In the genomic region with DNA sequence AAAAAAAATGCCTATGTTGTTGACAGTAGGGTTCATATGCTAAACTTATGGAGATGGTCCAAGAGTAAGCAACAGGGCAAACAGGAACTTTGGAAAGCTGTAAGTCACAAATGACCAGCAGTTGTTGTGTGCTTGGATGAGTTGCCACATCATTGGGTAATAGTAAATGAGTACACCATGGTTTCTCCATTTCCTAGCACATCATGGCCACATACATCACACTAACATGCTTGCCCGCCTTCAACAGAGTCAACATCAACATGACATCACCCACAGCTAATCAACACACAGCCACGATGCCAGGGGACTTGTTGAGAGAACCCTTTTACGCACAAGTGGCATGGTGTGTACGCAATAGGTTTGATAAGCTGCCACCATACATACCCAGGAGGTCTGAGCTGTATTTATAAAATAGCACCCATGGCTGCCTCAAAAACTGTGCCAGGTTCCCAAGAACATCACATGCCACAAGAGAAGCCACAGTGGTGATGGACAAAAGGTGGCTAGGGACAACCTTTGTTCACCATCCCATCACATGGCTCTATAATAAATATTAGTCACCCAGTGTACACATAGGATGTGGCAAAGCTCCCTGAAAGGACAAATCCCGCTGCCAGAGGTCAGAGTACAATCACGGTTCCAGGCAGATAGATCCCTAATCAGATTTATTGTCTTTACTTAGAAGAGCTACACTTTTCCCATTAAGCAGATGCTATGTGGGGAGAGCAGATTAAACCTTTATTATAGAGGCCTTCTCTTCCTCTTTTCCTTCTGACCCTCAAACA, we compare ENCODE assay signal across 22 mouse cellular contexts.
DNase-seq lines count a peak whose midpoint lies in the region; ATAC-seq and TF ChIP-seq lines count a peak whose summit lies in the region.
"Had no signal": no experiment of that assay in that cellular context is flagged by ENCODE, and none has a peak within 500 bp of the region (broad histone marks: within the 10 kb centered on the region; RNA-seq: fewer than 3 reads in every experiment).

No protein-coding gene starts in this region.

- no peaks in the 10 kb centered on the region for H3K27me3 ChIP-seq in liver, adult 2 months (ENCODE audit: control insufficient read depth, insufficient read depth, low read length)
- no peaks in the 10 kb centered on the region for H3K27me3 ChIP-seq in intestine, postnatal 0 days (replicated peaks; ENCODE audit: control insufficient read depth, insufficient read depth, low read length)
- H3K27me3 ChIP-seq in liver, embryonic 14.5 days (ENCODE audit: control insufficient read depth, insufficient read depth, low read length), result no peaks in the 10 kb centered on the region
- H3K27me3 ChIP-seq in small intestine, adult 2 months (ENCODE audit: control insufficient read depth, insufficient read depth, low read length), result no peaks in the 10 kb centered on the region
- H3K27me3 ChIP-seq: CH12.LX; embryonic facial prominence, embryonic 12.5 days; forebrain, embryonic 15.5 days; hindbrain, embryonic 12.5 days; Patski had no signal

- no peak for TF ChIP-seq POLR2A in liver, adult 2 months (IDR thresholded peaks at IDR 0.05; ENCODE audit: extremely low read depth, insufficient read depth, low read length)
- no peak for TF ChIP-seq POLR2A in small intestine, adult 2 months (IDR thresholded peaks at IDR 0.05; ENCODE audit: low read depth, low read length)

- H3K9ac ChIP-seq in liver, adult 2 months (ENCODE audit: low read depth, low read length), result 0 out of 2 replicates have a peak overlapping the region, but pooled peaks have one; percentile 14
- H3K9ac ChIP-seq in intestine, postnatal 0 days (ENCODE audit: low read depth, low read length), result no peak overlapping the region
- no peak overlapping the region for H3K9ac ChIP-seq in liver, embryonic 14.5 days (replicated peaks)
- H3K9ac ChIP-seq: embryonic facial prominence, embryonic 12.5 days; forebrain, embryonic 15.5 days; hindbrain, embryonic 12.5 days had no signal

- H3K79me2 ChIP-seq in liver, adult 2 months (ENCODE audit: control insufficient read depth, insufficient read depth, low read length), result no peaks in the 10 kb centered on the region

- H3K27ac ChIP-seq in liver, adult 2 months (replicated peaks; ENCODE audit: insufficient read depth, low read depth, low read length), result peak overlapping the region; percentile 99
- H3K27ac ChIP-seq in intestine, postnatal 0 days (ENCODE audit: low read depth, low read length), result peak overlapping the region; percentile 54; the same call in 1 of the 2 replicates
- no peak overlapping the region for H3K27ac ChIP-seq in liver, embryonic 14.5 days
- H3K27ac ChIP-seq in small intestine, adult 2 months (ENCODE audit: insufficient read depth, low read depth, low read length), result peak overlapping the region; percentile 29; the same call in 1 of the 2 replicates
- H3K27ac ChIP-seq: embryonic facial prominence, embryonic 12.5 days; forebrain, embryonic 15.5 days; heart, embryonic 10.5 days; hindbrain, embryonic 12.5 days had no signal

- TF ChIP-seq CTCF in liver, adult 2 months (IDR thresholded peaks at IDR 0.05; ENCODE audit: low read depth, low read length), result no peak
- no peak for TF ChIP-seq CTCF in intestine, postnatal 0 days (IDR thresholded peaks at IDR 0.05; ENCODE audit: low read depth)
- TF ChIP-seq CTCF in liver, embryonic 14.5 days (IDR thresholded peaks at IDR 0.05; ENCODE audit: low read depth), result no peak
- no peak for TF ChIP-seq CTCF in small intestine, adult 2 months (IDR thresholded peaks at IDR 0.05; ENCODE audit: extremely low read depth, insufficient read length, insufficient replicate concordance, low read depth, low read length)

- TF ChIP-seq EP300 in liver, embryonic 14.5 days (IDR thresholded peaks at IDR 0.05; ENCODE audit: low read depth), result no peak

- DNase-seq in liver, adult 2 months (ENCODE audit: extremely low read depth, low read depth, low spot score), result peak; percentile 99
- DNase-seq in liver, result no peak
- DNase-seq in liver, embryonic 14.5 days (ENCODE audit: low read depth in 3 of 3, low spot score in 3 of 3), result peak in 1 of 3 experiments; percentile 10
- no peak for DNase-seq in cerebellum, postnatal 36 days
- no peak for DNase-seq in embryo, embryonic 11 days
- DNase-seq: adrenal gland, adult 8-10 months; adrenal gland, postnatal 36 days; cerebellum, adult 2 months; cerebellum, postnatal 10 days; gastrocnemius, postnatal 36 days; heart, adult 18-20 months; heart, postnatal 10 days; heart, postnatal 4 days had no signal

- no peak overlapping the region for H3K4me2 ChIP-seq in intestine, postnatal 0 days (replicated peaks; ENCODE audit: low read depth)
- no peak overlapping the region for H3K4me2 ChIP-seq in liver, embryonic 14.5 days (ENCODE audit: low read depth)
- H3K4me2 ChIP-seq: embryonic facial prominence, embryonic 12.5 days; forebrain, embryonic 15.5 days; hindbrain, embryonic 12.5 days had no signal

- H3K4me1 ChIP-seq in liver, adult 2 months (ENCODE audit: control insufficient read depth, insufficient read depth, low read length), result peaks cover 13% of the 10 kb centered on the region; the same call in 1 of the 2 replicates
- no peaks in the 10 kb centered on the region; the same call in 1 of the 2 replicates for H3K4me1 ChIP-seq in intestine, postnatal 0 days (replicated peaks; ENCODE audit: control insufficient read depth, insufficient read depth, low read length)
- H3K4me1 ChIP-seq in liver, embryonic 14.5 days (replicated peaks; ENCODE audit: control insufficient read depth in 2 of 2, insufficient read depth in 2 of 2, low read length in 1 of 2), result peaks cover 0 to 3% of the 10 kb centered on the region in 2 experiments; a peak in 1 of 4 replicates
- peaks cover 6% of the 10 kb centered on the region; the same call in 1 of the 2 replicates for H3K4me1 ChIP-seq in small intestine, adult 2 months (ENCODE audit: control insufficient read depth, insufficient read depth, insufficient read length, low read length)
- H3K4me1 ChIP-seq: embryonic facial prominence, embryonic 12.5 days; forebrain, embryonic 15.5 days; heart, embryonic 10.5 days; hindbrain, embryonic 12.5 days had no signal

- H3K4me3 ChIP-seq in liver, adult 2 months (ENCODE audit: insufficient read depth, low read depth, low read length), result no peak overlapping the region
- no peak overlapping the region for H3K4me3 ChIP-seq in intestine, postnatal 0 days (ENCODE audit: low read depth, low read length)
- no peak overlapping the region for H3K4me3 ChIP-seq in liver, embryonic 14.5 days (ENCODE audit: insufficient read depth in 1 of 2, low read depth in 2 of 2, low read length in 2 of 2)
- no peak overlapping the region for H3K4me3 ChIP-seq in small intestine, adult 2 months (ENCODE audit: low read depth, low read length)
- H3K4me3 ChIP-seq: embryonic facial prominence, embryonic 12.5 days; forebrain, embryonic 15.5 days; heart, embryonic 10.5 days; hindbrain, embryonic 12.5 days had no signal

- no peaks in the 10 kb centered on the region for H3K9me3 ChIP-seq in intestine, postnatal 0 days (ENCODE audit: control insufficient read depth)
- no peaks in the 10 kb centered on the region for H3K9me3 ChIP-seq in liver, embryonic 14.5 days (ENCODE audit: control insufficient read depth, low read length)
- H3K9me3 ChIP-seq: embryonic facial prominence, embryonic 12.5 days; forebrain, embryonic 15.5 days; heart, embryonic 10.5 days; hindbrain, embryonic 12.5 days had no signal

- H3K36me3 ChIP-seq in liver, adult 2 months (ENCODE audit: control insufficient read depth, insufficient read depth, low read length), result no peaks in the 10 kb centered on the region
- no peaks in the 10 kb centered on the region for H3K36me3 ChIP-seq in intestine, postnatal 0 days (ENCODE audit: control insufficient read depth, insufficient read depth)
- no peaks in the 10 kb centered on the region for H3K36me3 ChIP-seq in liver, embryonic 14.5 days (replicated peaks; ENCODE audit: control insufficient read depth, insufficient read depth, low read depth)
- H3K36me3 ChIP-seq in small intestine, adult 2 months (ENCODE audit: control insufficient read depth, insufficient read depth, low read length), result no peaks in the 10 kb centered on the region
- H3K36me3 ChIP-seq: embryonic facial prominence, embryonic 12.5 days; forebrain, embryonic 15.5 days; heart, embryonic 10.5 days; hindbrain, embryonic 12.5 days had no signal

- ATAC-seq in intestine, postnatal 0 days, result peak; percentile 99
- ATAC-seq in liver, embryonic 14.5 days (ENCODE audit: insufficient read depth), result peak; percentile 59; the same call in 1 of the 2 replicates
- no peak for ATAC-seq in CD4-positive, CD25-positive, alpha-beta regulatory T cell, adult 4 months
- ATAC-seq: forebrain, embryonic 15.5 days; Patski had no signal

- 20% methylated on average over 6 of the region's 6 CpGs for WGBS in liver, adult 2 months
- 58% methylated on average over 6 of the region's 6 CpGs for WGBS in intestine, postnatal 0 days
- 62% methylated on average over 6 of the region's 6 CpGs for WGBS in liver, embryonic 14.5 days (ENCODE audit: insufficient replicate concordance)
- 49% methylated on average over 6 of the region's 6 CpGs for WGBS in small intestine, adult 2 months
